Mouse (Mus musculus): ENCODE measurements around the gene Elmo1.

Elmo1 gene

GRCm38 (mm10) chr13:20537487-20537886, 447.1 kb downstream of the Elmo1 start:
- no peak for DNase-seq (ENCODE audit: low read depth)

GRCm38 (mm10) chr13:20538216-20539070, 448.0 kb downstream of the Elmo1 start:
- DNase-seq (ENCODE audit: low read depth), result no peak

- no peak for DNase-seq (ENCODE audit: low read depth)
Measured at GRCm38 (mm10) chr13:20539631-20540030, 449.2 kb downstream of the Elmo1 start.

GRCm38 (mm10) chr13:20546568-20547204, 456.3 kb downstream of the Elmo1 start:
- DNase-seq (ENCODE audit: low read depth), result no peak

GRCm38 (mm10) chr13:20549983-20550382, 459.6 kb downstream of the Elmo1 start:
- DNase-seq (ENCODE audit: low read depth), result no peak

GRCm38 (mm10) chr13:20551559-20551958, 461.2 kb downstream of the Elmo1 start:
- no peak for DNase-seq (ENCODE audit: low read depth)

- DNase-seq (ENCODE audit: low read depth), result no peak
Measured at GRCm38 (mm10) chr13:20555853-20556452, 465.6 kb downstream of the Elmo1 start.

GRCm38 (mm10) chr13:20556739-20557138, 466.3 kb downstream of the Elmo1 start:
- DNase-seq (ENCODE audit: low read depth), result no peak

GRCm38 (mm10) chr13:20557156-20557555, 466.8 kb downstream of the Elmo1 start:
- no peak for DNase-seq (ENCODE audit: low read depth)

GRCm38 (mm10) chr13:20558376-20558775, 468.0 kb downstream of the Elmo1 start:
- no peak for DNase-seq (ENCODE audit: low read depth)

- peak; percentile 2 for DNase-seq (ENCODE audit: low read depth)
Measured at GRCm38 (mm10) chr13:20564414-20564813, 474.0 kb downstream of the Elmo1 start.

GRCm38 (mm10) chr13:20575186-20575585, 484.8 kb downstream of the Elmo1 start:
- DNase-seq (ENCODE audit: low read depth), result no peak

- no peak for DNase-seq (ENCODE audit: low read depth)
Measured at GRCm38 (mm10) chr13:20585868-20586267, 495.5 kb downstream of the Elmo1 start.

GRCm38 (mm10) chr13:20586462-20586861, 496.1 kb downstream of the Elmo1 start:
- DNase-seq (ENCODE audit: low read depth), result no peak

- DNase-seq (ENCODE audit: low read depth), result no peak
Measured at GRCm38 (mm10) chr13:20590983-20591382, 500.6 kb downstream of the Elmo1 start.

- no peak for DNase-seq (ENCODE audit: low read depth)
Measured at GRCm38 (mm10) chr13:20597307-20597706, 506.9 kb downstream of the Elmo1 start.

GRCm38 (mm10) chr13:20598618-20599017, 508.2 kb downstream of the Elmo1 start:
- no peak for DNase-seq (ENCODE audit: low read depth)

GRCm38 (mm10) chr13:20600246-20600645, 509.9 kb downstream of the Elmo1 start:
- no peak for DNase-seq (ENCODE audit: low read depth)

- no peak for DNase-seq (ENCODE audit: low read depth)
Measured at GRCm38 (mm10) chr13:20601421-20601820, 511.0 kb downstream of the Elmo1 start.

- DNase-seq (ENCODE audit: low read depth), result no peak
Measured at GRCm38 (mm10) chr13:20606891-20607290, 516.5 kb downstream of the Elmo1 start.

- no peak for DNase-seq (ENCODE audit: low read depth)
Measured at GRCm38 (mm10) chr13:20609003-20609688, 518.8 kb downstream of the Elmo1 start.

Measured in NIH3T3 (cell line).